Mouse (Mus musculus) hindbrain, embryonic 11.5 days (tissue): ENCODE measurements around the gene Dpy19l1. TPM values are rescaled to one million over a fixed set of nuclear protein-coding genes. Genes with fewer than 3 reads are reported as not detected.

Experiments
- ATAC-seq: fragments of 200-750 bp; cut with Nextera tagmentation; 2 replicates; pipeline ENCODE4 v1.8.0; 2017; ENCODE audit warnings: mild to moderate bottlenecking, moderate TSS enrichment, moderate library complexity; ENCODE audit not compliant: low FRiP score
- DNase-seq: peaks from one replicate; pipeline ENCODE4 v3.0.0-alpha.2; 2015; ENCODE audit warnings: low spot score
- H3K27ac ChIP-seq: fragments of 300-500 bp; sonication (generic); 2 replicates; pipeline ENCODE4 v1.5.1; 2014; ENCODE audit warnings: mild to moderate bottlenecking, low read depth, low read length
- H3K27me3 ChIP-seq: fragments of 300-500 bp; sonication (generic); 2 replicates; pipeline ENCODE4 v1.6.1; 2014; ENCODE audit warnings: mild to moderate bottlenecking, low read length, moderate library complexity, mixed read lengths; ENCODE audit not compliant: control insufficient read depth, insufficient read depth
- H3K36me3 ChIP-seq: fragments of 300-500 bp; sonication (generic); 2 replicates; pipeline ENCODE4 v1.6.1; 2014; ENCODE audit warnings: mild to moderate bottlenecking, low read length, moderate library complexity, mixed read lengths; ENCODE audit not compliant: control insufficient read depth, insufficient read depth
- H3K4me1 ChIP-seq: fragments of 300-500 bp; sonication (generic); replicated peaks from 2 replicates; pipeline ENCODE4 v1.6.1; 2014; ENCODE audit warnings: low read length, mixed read lengths; ENCODE audit not compliant: control insufficient read depth, insufficient read depth
- H3K4me2 ChIP-seq: fragments of 300-500 bp; sonication (generic); replicated peaks from 2 replicates; pipeline ENCODE4 v1.6.1; 2014; ENCODE audit warnings: mild to moderate bottlenecking, low read depth, low read length
- H3K4me3 ChIP-seq: fragments of 300-500 bp; sonication (generic); 2 replicates; pipeline ENCODE4 v1.5.1; 2014; ENCODE audit warnings: low read depth, low read length
- H3K9ac ChIP-seq: fragments of 300-500 bp; sonication (generic); 2 replicates; pipeline ENCODE4 v1.6.1; 2014; ENCODE audit warnings: low read depth, low read length
- H3K9me3 ChIP-seq: fragments of 300-500 bp; sonication (generic); 2 replicates; pipeline ENCODE4 v1.6.1; 2016; ENCODE audit warnings: low read length; ENCODE audit not compliant: control insufficient read depth
- WGBS: fragments of 180-500 bp; shearing (Covaris S2); extraction: QIAGEN DNeasy Blood & Tissue Kit; methylation state at CpG from one replicate; pipeline ENCODE4 v1.1.7; 2014; 5-methylcytosine and 5-hydroxymethylcytosine counted together
- polyA plus RNA-seq: library from polyadenylated mRNA; unstranded; fragments of >200 nt; fragmentation: Nextera tagmentation; extraction: Ambion mirVana; gene quantifications from 2 replicates; pipeline ENCODE4 v1.2.1, GENCODE M21; 2014

The Dpy19l1 gene
- polyA plus RNA-seq, 1 experiment from 2014 or later, result 14.7 TPM

DNA sequence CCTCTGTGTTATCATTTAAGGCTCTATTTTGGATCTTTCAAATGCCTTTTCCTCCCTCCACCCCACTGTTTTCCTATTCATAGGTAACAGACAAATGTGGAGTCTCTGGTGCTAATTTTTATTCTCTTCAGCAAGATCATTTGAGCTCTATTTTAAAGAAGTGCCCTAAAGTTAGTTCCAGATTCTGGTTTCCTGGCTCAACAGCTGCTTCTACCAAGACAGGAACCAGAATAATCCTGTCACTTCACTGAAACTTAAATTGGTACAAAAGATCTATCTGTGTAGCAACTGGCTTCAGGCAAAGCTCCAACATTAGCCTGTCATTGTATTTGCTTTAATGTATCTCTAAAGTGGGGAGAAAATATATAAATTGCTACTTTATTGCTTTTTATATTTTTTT, 3.6 kb upstream of the Dpy19l1 start:
- ATAC-seq (no peak), DNase-seq (no peak)
- Histone ChIP-seq H3K4me2 (no peak overlapping the region), H3K36me3 (no peaks in the 10 kb centered on the region), H3K4me1 (no peaks in the 10 kb centered on the region; the same call in 1 of the 2 replicates), H3K27me3 (no peaks in the 10 kb centered on the region), H3K9me3 (no peaks in the 10 kb centered on the region), H3K27ac (no peak overlapping the region), H3K4me3 (no peak overlapping the region), H3K9ac (no peak overlapping the region)

DNA sequence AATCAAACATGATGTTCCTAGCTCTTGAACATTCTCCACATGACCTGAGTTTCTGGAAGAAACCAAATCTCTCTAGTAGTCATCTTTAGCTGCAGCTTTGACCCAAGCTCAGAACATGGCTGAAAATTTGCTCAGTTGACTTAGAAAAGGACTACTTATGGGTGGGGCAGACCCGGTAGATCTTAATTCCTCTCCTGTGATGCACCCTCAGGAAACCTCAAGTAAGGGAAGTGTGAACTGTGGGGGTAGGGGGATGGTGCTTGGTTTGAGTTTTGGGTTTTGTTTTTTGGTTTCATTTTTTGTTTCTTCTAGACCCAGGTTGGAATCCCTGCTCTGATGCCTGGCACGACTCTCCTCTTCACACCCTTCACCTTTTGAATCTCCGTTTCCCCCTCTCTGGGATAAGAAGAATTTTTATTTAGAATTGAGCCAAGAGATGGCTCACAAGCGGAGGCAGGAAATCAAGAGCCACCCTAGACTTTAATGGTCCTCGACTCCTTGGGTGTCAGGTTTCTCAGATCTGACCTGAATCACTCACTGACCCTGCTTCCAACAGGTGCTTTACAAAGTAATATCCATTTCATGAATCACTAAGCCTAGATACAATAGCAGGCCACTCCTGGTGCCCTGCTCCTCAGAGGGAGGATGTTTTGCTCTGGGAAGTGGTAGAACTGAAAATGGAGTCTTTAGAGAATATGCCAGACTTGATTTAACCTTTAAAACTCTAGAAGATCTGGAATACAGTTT, 2.2 kb upstream of the Dpy19l1 start:
- no peak overlapping the region for H3K4me2 ChIP-seq
- 72% methylated on average over 5 of the region's 5 CpGs for WGBS

DNA sequence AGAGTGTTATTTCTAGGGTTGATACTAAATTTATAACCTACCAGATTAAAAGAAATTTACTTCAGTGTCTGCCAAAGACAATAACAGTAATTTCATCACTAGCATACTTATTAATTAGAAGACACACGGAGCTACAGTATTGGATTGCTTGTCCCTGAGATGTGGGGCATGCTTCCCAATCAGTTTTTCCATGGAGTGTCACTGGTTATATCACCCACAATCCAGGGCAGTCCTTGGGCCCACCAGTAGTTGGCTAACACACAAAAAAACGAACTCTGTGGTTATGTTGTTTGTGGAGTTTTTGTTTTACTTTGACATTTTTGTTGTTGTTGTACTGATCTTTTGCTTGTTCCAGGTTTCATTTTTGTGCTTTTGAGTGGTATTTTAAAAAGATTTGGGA, 1.4 kb upstream of the Dpy19l1 start:
- Histone ChIP-seq H3K36me3 (no peaks in the 10 kb centered on the region), H3K27ac (no peak overlapping the region), H3K9ac (no peak overlapping the region), H3K27me3 (no peaks in the 10 kb centered on the region), H3K9me3 (no peaks in the 10 kb centered on the region), H3K4me1 (no peaks in the 10 kb centered on the region; the same call in 1 of the 2 replicates), H3K4me2 (no peak overlapping the region), H3K4me3 (no peak overlapping the region)
- DNase-seq (peak; percentile 4), ATAC-seq (no peak)
- WGBS, result 83% methylated on average over 2 of the region's 2 CpGs

More for the DNA sequence above, 2.2 kb upstream of the Dpy19l1 start:
- no peak for DNase-seq
- H3K9me3 ChIP-seq, result no peaks in the 10 kb centered on the region
- H3K27me3 ChIP-seq, result no peaks in the 10 kb centered on the region
- no peak overlapping the region for H3K27ac ChIP-seq
- no peaks in the 10 kb centered on the region for H3K36me3 ChIP-seq
- no peak overlapping the region for H3K9ac ChIP-seq
- no peaks in the 10 kb centered on the region; the same call in 1 of the 2 replicates for H3K4me1 ChIP-seq
- no peak overlapping the region for H3K4me3 ChIP-seq
- ATAC-seq, result no peak

DNA sequence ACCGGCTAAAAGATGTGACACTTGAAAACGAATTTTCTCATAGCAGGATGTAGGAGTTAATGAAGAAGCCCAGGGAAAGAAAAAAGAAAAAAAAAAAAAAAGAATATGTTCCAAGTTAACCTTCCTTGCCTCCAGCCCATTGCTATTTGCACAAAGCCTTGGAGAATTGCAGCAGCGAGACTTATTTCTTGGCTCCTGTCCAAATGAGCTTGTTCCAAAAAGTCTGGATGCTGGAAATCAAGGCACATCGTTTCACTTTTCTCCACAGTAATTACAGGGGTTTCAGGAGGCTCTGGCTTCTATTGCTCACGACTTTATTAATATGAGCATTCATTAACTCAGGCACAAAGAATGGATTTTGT, 899 bp upstream of the Dpy19l1 start:
- H3K27me3 ChIP-seq, result no peaks in the 10 kb centered on the region
- ATAC-seq (no peak), DNase-seq (peak; percentile 29)
- peak overlapping the region; percentile 62 for H3K9ac ChIP-seq
- H3K4me1 ChIP-seq, result no peaks in the 10 kb centered on the region; the same call in 1 of the 2 replicates
- WGBS, result 14% methylated on average over 5 of the region's 5 CpGs
- H3K9me3 ChIP-seq, result no peaks in the 10 kb centered on the region
- peak overlapping the region; percentile 56 for H3K4me3 ChIP-seq
- no peaks in the 10 kb centered on the region for H3K36me3 ChIP-seq
- H3K4me2 ChIP-seq, result peak overlapping the region; percentile 60
- H3K27ac ChIP-seq, result no peak overlapping the region

DNA sequence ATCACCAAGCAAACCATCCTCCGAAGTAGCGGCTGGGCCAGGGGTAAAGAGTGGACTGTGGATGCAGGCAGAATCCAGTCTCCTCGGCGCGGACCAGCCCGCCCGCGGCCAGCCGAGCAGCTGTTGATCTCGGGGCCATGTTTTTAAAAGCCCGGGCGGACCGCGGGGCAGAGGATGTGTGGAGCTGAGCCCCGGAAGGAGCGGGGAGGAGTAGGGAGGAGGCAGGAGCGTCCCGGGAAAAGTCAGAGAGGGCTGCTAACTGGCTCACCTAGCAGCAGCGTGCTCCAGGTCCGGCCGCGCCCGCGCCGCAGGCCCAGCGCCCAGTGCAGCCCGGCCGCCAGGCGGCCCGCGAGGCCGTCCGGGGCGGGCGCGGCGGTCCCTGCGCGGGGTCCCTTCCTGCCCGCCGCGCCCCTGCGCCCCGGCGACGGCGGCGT, 352 bp downstream of the Dpy19l1 start:
- peak overlapping the region; percentile 60 for H3K4me2 ChIP-seq
- no peaks in the 10 kb centered on the region for H3K9me3 ChIP-seq
- H3K36me3 ChIP-seq, result no peaks in the 10 kb centered on the region
- peak; percentile 92 for ATAC-seq
- 0% methylated on average over 18 of the region's 48 CpGs for WGBS
- H3K27me3 ChIP-seq, result no peaks in the 10 kb centered on the region
- peak overlapping the region; percentile 75 for H3K9ac ChIP-seq
- no peaks in the 10 kb centered on the region; the same call in 1 of the 2 replicates for H3K4me1 ChIP-seq
- peak overlapping the region; percentile 56 for H3K4me3 ChIP-seq
- DNase-seq, result peak; percentile 74
- H3K27ac ChIP-seq, result peak overlapping the region; percentile 89

DNA sequence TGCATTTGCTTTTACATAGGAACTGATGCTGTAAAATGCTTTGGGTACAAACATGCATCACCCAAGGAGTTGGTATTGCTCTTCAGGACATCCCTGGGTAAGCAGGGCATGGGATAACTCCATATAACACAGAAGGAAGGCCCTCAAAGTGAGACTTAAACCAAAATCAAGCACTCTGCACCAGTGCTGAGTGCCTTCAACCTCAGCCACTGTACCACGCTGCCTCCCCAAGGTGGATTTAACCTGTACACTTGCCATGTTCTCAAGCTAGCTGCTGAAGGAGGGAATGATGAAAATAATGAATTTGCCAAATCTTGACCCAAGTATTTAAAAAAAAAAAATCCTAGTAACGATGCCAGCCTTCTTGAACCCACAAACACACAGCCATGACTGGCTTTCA, 1.3 kb downstream of the Dpy19l1 start:
- 63% methylated on average over 2 of the region's 2 CpGs for WGBS
- H3K9ac ChIP-seq, result peak overlapping the region; percentile 75; the same call in 1 of the 2 replicates
- DNase-seq, result peak; percentile 8

DNA sequence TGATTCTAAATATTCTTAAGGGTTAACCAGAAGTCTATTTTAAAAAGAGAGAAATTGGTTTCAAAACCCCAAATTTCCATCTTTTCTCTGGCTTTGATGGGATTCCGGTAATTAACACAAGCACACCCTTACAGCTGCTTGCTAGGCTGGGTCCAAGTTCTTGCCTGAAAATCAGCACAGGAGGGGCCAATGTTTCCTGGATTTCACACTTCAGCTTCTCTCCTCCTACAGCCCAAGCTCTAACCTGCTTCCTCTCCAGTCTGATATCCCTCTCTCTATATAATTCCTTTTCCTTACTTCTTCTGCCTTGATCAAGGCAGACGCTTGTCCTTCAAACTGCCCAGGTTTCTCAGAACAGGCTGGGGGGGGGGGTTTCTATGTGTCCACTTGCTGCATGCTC, 6.7 kb downstream of the Dpy19l1 start:
- ATAC-seq, result no peak
- WGBS, result 88% methylated on average over 2 of the region's 2 CpGs

More for the DNA sequence above, 1.3 kb downstream of the Dpy19l1 start:
- Histone ChIP-seq H3K36me3 (no peaks in the 10 kb centered on the region), H3K27ac (no peak overlapping the region), H3K27me3 (no peaks in the 10 kb centered on the region), H3K4me1 (no peaks in the 10 kb centered on the region; the same call in none of the 2 replicates), H3K9me3 (no peaks in the 10 kb centered on the region), H3K4me2 (peak overlapping the region; percentile 60), H3K4me3 (peak overlapping the region; percentile 56; the same call in 1 of the 2 replicates)
- no peak for ATAC-seq

DNA sequence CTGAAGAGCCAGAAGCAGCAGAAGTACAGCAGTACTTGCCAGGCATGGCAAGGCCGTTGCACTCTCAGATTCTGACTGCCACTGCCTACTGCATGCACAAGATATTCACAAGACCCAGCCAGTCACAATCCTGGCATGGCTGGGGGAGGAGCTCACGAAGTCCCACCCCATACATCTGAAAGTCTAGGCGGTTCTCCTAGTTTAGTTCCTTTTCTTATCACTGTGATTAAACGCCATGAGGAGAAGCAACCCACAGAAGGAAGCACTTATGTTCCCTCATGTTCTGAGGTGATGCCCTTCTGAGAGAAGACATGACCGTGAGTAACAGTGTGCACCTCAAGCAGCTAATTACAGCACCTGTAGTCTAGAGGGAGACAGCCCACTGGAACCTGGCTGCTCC, 12.4 kb downstream of the Dpy19l1 start:
- DNase-seq, result no peak
- Histone ChIP-seq H3K27me3 (no peaks in the 10 kb centered on the region), H3K36me3 (no peaks in the 10 kb centered on the region), H3K4me2 (no peak overlapping the region), H3K4me1 (no peaks in the 10 kb centered on the region), H3K9ac (no peak overlapping the region), H3K27ac (no peak overlapping the region), H3K9me3 (no peaks in the 10 kb centered on the region), H3K4me3 (no peak overlapping the region)
- 92% methylated on average over 5 of the region's 5 CpGs for WGBS
- no peak for ATAC-seq

More for the DNA sequence above, 6.7 kb downstream of the Dpy19l1 start:
- Histone ChIP-seq H3K27ac (no peak overlapping the region), H3K9ac (no peak overlapping the region), H3K4me3 (no peak overlapping the region), H3K27me3 (no peaks in the 10 kb centered on the region), H3K4me2 (no peak overlapping the region), H3K36me3 (no peaks in the 10 kb centered on the region), H3K9me3 (no peaks in the 10 kb centered on the region), H3K4me1 (no peaks in the 10 kb centered on the region; the same call in 1 of the 2 replicates)
- DNase-seq, result no peak
